Mouse (Mus musculus): ENCODE results near the gene Gm20388. TPM values are rescaled to one million over a fixed set of nuclear protein-coding genes. Genes with fewer than 3 reads are reported as not detected.
"Not testable (repeated sequence)": the region's sequence is repeated elsewhere in the genome, so short reads cannot be mapped to it uniquely, and the experiment has no call there.

Gene Gm20388
- polyA plus RNA-seq, 1 experiment from 2014 or later, result not detected

DNA sequence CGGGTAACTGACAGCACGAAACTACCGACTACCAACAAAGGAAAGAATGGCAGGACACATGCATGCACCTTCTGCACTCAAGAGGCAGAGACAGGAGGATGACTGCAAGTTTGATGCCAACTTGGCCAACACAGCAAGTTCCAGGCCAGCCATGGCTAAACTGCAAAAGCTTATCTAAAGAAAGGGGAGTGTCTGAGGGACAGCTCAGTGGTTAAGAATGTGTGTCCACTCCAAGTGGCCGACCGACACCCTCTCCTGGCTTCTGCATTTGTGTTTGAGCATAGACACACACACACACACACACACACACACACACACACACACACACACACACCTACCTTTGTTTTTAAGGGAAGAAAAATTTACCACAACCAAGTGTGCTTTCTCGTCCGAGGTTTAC lies 3367.8 kb downstream of the Gm20388 start:
- Histone ChIP-seq H3K4me3 (ENCODE audit: low read depth, low read length) (no peak overlapping the region), H3K36me3 (ENCODE audit: control insufficient read depth, insufficient read depth, low read length) (no peaks in the 10 kb centered on the region), H3K27me3 (ENCODE audit: control insufficient read depth, insufficient read depth, low read length) (no peaks in the 10 kb centered on the region), H3K4me1 (ENCODE audit: control insufficient read depth, insufficient read depth, low read length) (no peaks in the 10 kb centered on the region), H3K27ac (ENCODE audit: low read depth, low read length) (no peak overlapping the region), H3K9ac (ENCODE audit: low read length) (no peak overlapping the region), H3K9me3 (ENCODE audit: control insufficient read depth, low read length) (no peaks in the 10 kb centered on the region), H3K4me2 (no peak overlapping the region)
- WGBS, result 84% methylated on average over 7 of the region's 7 CpGs
- DNase-seq (ENCODE audit: low spot score, missing footprints), result no peak
- ATAC-seq (ENCODE audit: low FRiP score), result no peak

- Histone ChIP-seq H3K4me3 (ENCODE audit: low read depth, low read length) (no peak overlapping the region), H3K27me3 (ENCODE audit: control insufficient read depth, insufficient read depth, low read length) (no peaks in the 10 kb centered on the region), H3K9ac (ENCODE audit: low read length) (no peak overlapping the region), H3K9me3 (ENCODE audit: control insufficient read depth, low read length) (no peaks in the 10 kb centered on the region), H3K4me1 (ENCODE audit: control insufficient read depth, insufficient read depth, low read length) (no peaks in the 10 kb centered on the region), H3K36me3 (ENCODE audit: control insufficient read depth, insufficient read depth, low read length) (no peaks in the 10 kb centered on the region), H3K27ac (ENCODE audit: low read depth, low read length) (no peak overlapping the region), H3K4me2 (no peak overlapping the region)
- DNase-seq (ENCODE audit: low spot score, missing footprints) (no peak), ATAC-seq (ENCODE audit: low FRiP score) (no peak)
- WGBS, result 90% methylated on average over 4 of the region's 4 CpGs
These were observed 3369.2 kb downstream of the Gm20388 start for GRCm38 (mm10) chr8:123279828-123280227.

DNA sequence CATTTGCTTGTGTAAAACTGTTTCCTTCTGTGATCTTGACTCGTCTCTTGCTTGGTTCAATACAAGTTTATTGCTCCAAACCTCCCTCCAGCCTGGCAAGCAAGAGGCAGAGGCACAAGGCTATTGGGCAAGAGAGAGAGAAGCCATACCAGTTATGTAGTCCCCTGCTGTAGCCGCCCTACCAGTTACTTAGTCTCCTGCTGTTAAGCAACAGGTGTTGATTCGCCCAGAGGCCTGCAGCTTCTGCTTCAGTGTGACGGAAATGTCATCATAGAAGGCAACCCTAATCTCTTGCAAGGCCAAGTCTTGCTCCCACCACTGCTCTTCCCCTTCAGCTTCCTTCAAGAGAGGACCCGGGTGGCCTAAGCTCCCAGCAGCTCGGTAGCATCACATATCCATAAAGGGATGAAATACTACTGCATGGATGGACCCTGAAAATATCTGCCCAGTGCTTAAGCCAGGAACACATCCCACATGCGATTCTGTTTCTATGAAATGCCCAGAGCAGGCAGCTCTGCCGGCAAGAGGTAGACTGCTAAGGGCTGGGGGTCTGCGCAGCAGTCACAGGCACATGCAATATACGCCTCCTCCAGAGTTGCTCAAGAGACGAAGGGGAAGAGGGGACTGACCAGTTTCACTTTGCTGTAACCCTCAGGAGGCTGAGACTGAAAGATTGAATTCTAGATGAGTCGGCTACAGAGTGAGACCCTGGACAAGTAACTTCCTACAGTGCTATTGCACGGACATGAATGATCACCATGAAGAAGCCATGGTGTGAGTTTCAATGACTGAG lies 3369.9 kb downstream of the Gm20388 start:
- Histone ChIP-seq H3K4me3 (ENCODE audit: low read depth, low read length) (no peak overlapping the region), H3K9ac (ENCODE audit: low read length) (no peak overlapping the region), H3K9me3 (ENCODE audit: control insufficient read depth, low read length) (no peaks in the 10 kb centered on the region), H3K4me1 (ENCODE audit: control insufficient read depth, insufficient read depth, low read length) (no peaks in the 10 kb centered on the region), H3K27me3 (ENCODE audit: control insufficient read depth, insufficient read depth, low read length) (no peaks in the 10 kb centered on the region), H3K36me3 (ENCODE audit: control insufficient read depth, insufficient read depth, low read length) (no peaks in the 10 kb centered on the region), H3K27ac (ENCODE audit: low read depth, low read length) (no peak overlapping the region), H3K4me2 (no peak overlapping the region)
- ATAC-seq (ENCODE audit: low FRiP score) (no peak), DNase-seq (ENCODE audit: low spot score, missing footprints) (no peak)
- 87% methylated on average over 13 of the region's 13 CpGs for WGBS

DNA sequence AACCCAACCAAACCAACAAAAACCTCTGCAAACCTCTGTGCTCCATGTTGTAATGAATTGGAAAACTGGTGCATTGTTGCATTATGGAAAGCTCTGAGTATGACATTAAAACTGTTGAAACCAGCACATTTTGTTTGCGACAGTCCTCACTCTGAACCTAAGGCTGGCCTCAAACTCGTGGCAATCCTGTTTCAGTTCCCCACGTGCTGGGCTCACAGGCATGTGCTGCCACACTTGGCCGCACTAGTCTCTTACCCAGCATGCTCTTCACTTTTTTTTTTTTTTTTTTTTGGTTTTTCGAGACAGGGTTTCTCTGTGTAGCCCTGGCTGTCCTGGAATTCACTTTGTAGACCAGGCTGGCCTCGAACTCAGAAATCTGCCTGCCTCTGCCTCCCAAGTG lies 3372.4 kb downstream of the Gm20388 start:
- 96% methylated on average over 5 of the region's 6 CpGs for WGBS
- not testable (repeated sequence) for H3K36me3 ChIP-seq (ENCODE audit: control insufficient read depth, insufficient read depth, low read length); ATAC-seq (ENCODE audit: low FRiP score); H3K4me3 ChIP-seq (ENCODE audit: low read depth, low read length); H3K27me3 ChIP-seq (ENCODE audit: control insufficient read depth, insufficient read depth, low read length); H3K9ac ChIP-seq (ENCODE audit: low read length); H3K9me3 ChIP-seq (ENCODE audit: control insufficient read depth, low read length); H3K4me1 ChIP-seq (ENCODE audit: control insufficient read depth, insufficient read depth, low read length); H3K4me2 ChIP-seq; H3K27ac ChIP-seq (ENCODE audit: low read depth, low read length); DNase-seq (ENCODE audit: low spot score, missing footprints)

- H3K9me3 ChIP-seq (ENCODE audit: control insufficient read depth, low read length), result no peaks in the 10 kb centered on the region
- no peak overlapping the region for H3K4me2 ChIP-seq
- no peaks in the 10 kb centered on the region for H3K27me3 ChIP-seq (ENCODE audit: control insufficient read depth, insufficient read depth, low read length)
- WGBS, result 91% methylated on average over 7 of the region's 7 CpGs
- peaks cover 6% of the 10 kb centered on the region for H3K36me3 ChIP-seq (ENCODE audit: control insufficient read depth, insufficient read depth, low read length)
- no peak overlapping the region for H3K27ac ChIP-seq (ENCODE audit: low read depth, low read length)
- DNase-seq (ENCODE audit: low spot score, missing footprints), result no peak
- no peak for ATAC-seq (ENCODE audit: low FRiP score)
- H3K4me1 ChIP-seq (ENCODE audit: control insufficient read depth, insufficient read depth, low read length), result no peaks in the 10 kb centered on the region
- no peak overlapping the region for H3K9ac ChIP-seq (ENCODE audit: low read length)
- no peak overlapping the region for H3K4me3 ChIP-seq (ENCODE audit: low read depth, low read length)
These were observed 3373.3 kb downstream of the Gm20388 start for GRCm38 (mm10) chr8:123283991-123284390.

GRCm38 (mm10) chr8:123284493-123284892 lies 3373.9 kb downstream of the Gm20388 start:
- H3K9ac ChIP-seq (ENCODE audit: low read length), result no peak overlapping the region
- no peaks in the 10 kb centered on the region for H3K9me3 ChIP-seq (ENCODE audit: control insufficient read depth, low read length)
- peaks cover 6% of the 10 kb centered on the region for H3K36me3 ChIP-seq (ENCODE audit: control insufficient read depth, insufficient read depth, low read length)
- H3K27me3 ChIP-seq (ENCODE audit: control insufficient read depth, insufficient read depth, low read length), result no peaks in the 10 kb centered on the region
- no peak overlapping the region for H3K4me3 ChIP-seq (ENCODE audit: low read depth, low read length)
- H3K27ac ChIP-seq (ENCODE audit: low read depth, low read length), result no peak overlapping the region
- H3K4me1 ChIP-seq (ENCODE audit: control insufficient read depth, insufficient read depth, low read length), result no peaks in the 10 kb centered on the region
- ATAC-seq (ENCODE audit: low FRiP score) (no peak), DNase-seq (ENCODE audit: low spot score, missing footprints) (no peak)
- no peak overlapping the region for H3K4me2 ChIP-seq
- WGBS, result 96% methylated on average over 5 of the region's 5 CpGs

DNA sequence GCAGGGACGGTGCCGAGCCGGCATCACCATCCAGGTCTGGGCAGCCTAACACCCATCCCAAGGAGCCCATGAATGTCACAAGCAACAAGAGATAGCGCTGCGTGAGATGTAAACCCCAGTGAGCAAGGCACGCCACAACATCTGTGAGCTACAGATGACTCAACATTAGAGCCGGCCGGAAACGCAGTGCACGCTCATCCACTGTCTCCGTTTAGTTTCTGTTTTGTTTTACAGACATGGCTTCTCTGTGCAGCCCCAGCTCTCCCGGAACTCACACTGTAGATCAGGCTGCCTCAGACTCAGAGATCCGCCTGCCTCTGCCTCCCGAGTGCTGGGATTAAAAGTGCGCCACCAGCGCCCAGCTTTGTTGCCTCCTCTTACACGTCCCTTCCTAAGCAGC lies 3376.7 kb downstream of the Gm20388 start:
- ATAC-seq (ENCODE audit: low FRiP score), result no peak
- Histone ChIP-seq H3K4me3 (ENCODE audit: low read depth, low read length) (no peak overlapping the region), H3K36me3 (ENCODE audit: control insufficient read depth, insufficient read depth, low read length) (peaks cover 6% of the 10 kb centered on the region), H3K9me3 (ENCODE audit: control insufficient read depth, low read length) (no peaks in the 10 kb centered on the region), H3K27ac (ENCODE audit: low read depth, low read length) (no peak overlapping the region), H3K27me3 (ENCODE audit: control insufficient read depth, insufficient read depth, low read length) (no peaks in the 10 kb centered on the region), H3K4me2 (no peak overlapping the region), H3K4me1 (ENCODE audit: control insufficient read depth, insufficient read depth, low read length) (no peaks in the 10 kb centered on the region), H3K9ac (ENCODE audit: low read length) (no peak overlapping the region)
- 97% methylated on average over 17 of the region's 17 CpGs for WGBS
- no peak for DNase-seq (ENCODE audit: low spot score, missing footprints)

- peaks cover 6% of the 10 kb centered on the region for H3K36me3 ChIP-seq (ENCODE audit: control insufficient read depth, insufficient read depth, low read length)
- 84% methylated on average over 4 of the region's 4 CpGs for WGBS
- DNase-seq (ENCODE audit: low spot score, missing footprints), result no peak
These were observed 3379.5 kb downstream of the Gm20388 start for GRCm38 (mm10) chr8:123290166-123290565.

GRCm38 (mm10) chr8:123290679-123291078 lies 3380.0 kb downstream of the Gm20388 start:
- Histone ChIP-seq H3K27ac (ENCODE audit: low read depth, low read length) (no peak overlapping the region), H3K4me3 (ENCODE audit: low read depth, low read length) (no peak overlapping the region), H3K27me3 (ENCODE audit: control insufficient read depth, insufficient read depth, low read length) (no peaks in the 10 kb centered on the region), H3K36me3 (ENCODE audit: control insufficient read depth, insufficient read depth, low read length) (peaks cover 10% of the 10 kb centered on the region), H3K4me1 (ENCODE audit: control insufficient read depth, insufficient read depth, low read length) (no peaks in the 10 kb centered on the region), H3K4me2 (no peak overlapping the region), H3K9me3 (ENCODE audit: control insufficient read depth, low read length) (no peaks in the 10 kb centered on the region), H3K9ac (ENCODE audit: low read length) (no peak overlapping the region)
- 90% methylated on average over 8 of the region's 8 CpGs for WGBS
- no peak for DNase-seq (ENCODE audit: low spot score, missing footprints)
- no peak for ATAC-seq (ENCODE audit: low FRiP score)

More at GRCm38 (mm10) chr8:123290166-123290565, 3379.5 kb downstream of the Gm20388 start:
- Histone ChIP-seq H3K4me2 (no peak overlapping the region), H3K27ac (ENCODE audit: low read depth, low read length) (no peak overlapping the region), H3K9ac (ENCODE audit: low read length) (no peak overlapping the region), H3K9me3 (ENCODE audit: control insufficient read depth, low read length) (no peaks in the 10 kb centered on the region), H3K4me1 (ENCODE audit: control insufficient read depth, insufficient read depth, low read length) (no peaks in the 10 kb centered on the region), H3K4me3 (ENCODE audit: low read depth, low read length) (no peak overlapping the region), H3K27me3 (ENCODE audit: control insufficient read depth, insufficient read depth, low read length) (no peaks in the 10 kb centered on the region)
- no peak for ATAC-seq (ENCODE audit: low FRiP score)

Measured in midbrain, embryonic 11.5 days (tissue).